Mouse (Mus musculus) layer of hippocampus, postnatal 10 days (tissue): Measurements from ENCODE around the gene Lrrfip2. TPM values are rescaled to one million over a fixed set of nuclear protein-coding genes. Genes with fewer than 3 reads are reported as not detected.

ENCODE experiments used
- DNase-seq, 2 experiments: peaks; one replicate each; pipeline ENCODE4 v3.0.0; 2021; ENCODE audit warnings: low spot score in 2 of 2
- total RNA-seq, 2 experiments: library from RNA; stranded (reverse); gene quantifications; 2 replicates each; pipeline ENCODE4 v1.2.3; 2021

Lrrfip2 gene
- total RNA-seq, 2 experiments from 2014 or later: 29.1 to 30.2 TPM

- DNase-seq: no peak
Measured at GRCm38 (mm10) chr9:111155764-111156458, 38.5 kb downstream of the Lrrfip2 start.

GRCm38 (mm10) chr9:111159562-111159961 lies 42.2 kb downstream of the Lrrfip2 start:
- no peak for DNase-seq

- DNase-seq: no peak
Measured at GRCm38 (mm10) chr9:111161213-111161612, 43.8 kb downstream of the Lrrfip2 start.

GRCm38 (mm10) chr9:111166612-111167011 lies 49.2 kb downstream of the Lrrfip2 start:
- no peak for DNase-seq

GRCm38 (mm10) chr9:111170430-111170829 lies 53.0 kb downstream of the Lrrfip2 start:
- no peak for DNase-seq

GRCm38 (mm10) chr9:111174071-111174470 lies 56.7 kb downstream of the Lrrfip2 start:
- DNase-seq: no peak

GRCm38 (mm10) chr9:111178971-111179370 lies 61.6 kb downstream of the Lrrfip2 start:
- no peak for DNase-seq

GRCm38 (mm10) chr9:111182176-111182575 lies 64.8 kb downstream of the Lrrfip2 start:
- DNase-seq: no peak

GRCm38 (mm10) chr9:111184929-111185328 lies 67.5 kb downstream of the Lrrfip2 start:
- DNase-seq: no peak

GRCm38 (mm10) chr9:111186861-111187260 lies 69.5 kb downstream of the Lrrfip2 start:
- DNase-seq: no peak

GRCm38 (mm10) chr9:111188731-111189130 lies 71.3 kb downstream of the Lrrfip2 start:
- DNase-seq: no peak

GRCm38 (mm10) chr9:111193211-111193610 lies 75.8 kb downstream of the Lrrfip2 start:
- no peak for DNase-seq

- DNase-seq: no peak
Measured at GRCm38 (mm10) chr9:111197116-111197515, 79.7 kb downstream of the Lrrfip2 start.

- DNase-seq: no peak
Measured at GRCm38 (mm10) chr9:111197712-111198111, 80.3 kb downstream of the Lrrfip2 start.

GRCm38 (mm10) chr9:111198332-111198731 lies 80.9 kb downstream of the Lrrfip2 start:
- DNase-seq: no peak

GRCm38 (mm10) chr9:111200208-111200607 lies 82.8 kb downstream of the Lrrfip2 start:
- no peak for DNase-seq

- DNase-seq: no peak
Measured at GRCm38 (mm10) chr9:111204601-111205375, 87.4 kb downstream of the Lrrfip2 start.

GRCm38 (mm10) chr9:111207683-111208082 lies 90.3 kb downstream of the Lrrfip2 start:
- no peak for DNase-seq

- DNase-seq: no peak
Measured at GRCm38 (mm10) chr9:111208185-111208584, 90.8 kb downstream of the Lrrfip2 start.

GRCm38 (mm10) chr9:111209158-111209699 lies 91.8 kb downstream of the Lrrfip2 start:
- DNase-seq: no peak

GRCm38 (mm10) chr9:111210412-111210811 lies 93.0 kb downstream of the Lrrfip2 start:
- no peak for DNase-seq
